In genomic region chr1:179371191-179371590, GRCm38 (mm10) we compare ENCODE assay signal across 18 mouse cellular contexts.
"Had no signal": no experiment of that assay in that cellular context is flagged by ENCODE, and none has a peak within 500 bp of the region (broad histone marks: within the 10 kb centered on the region; RNA-seq: fewer than 3 reads in every experiment).

No protein-coding gene starts in this region.

- ATAC-seq: intestine, postnatal 0 days; liver, postnatal 0 days; midbrain, embryonic 13.5 days had no signal

- H3K4me1 ChIP-seq: liver, embryonic 13.5 days; megakaryocyte, embryonic 14.5 days; neural tube, embryonic 12.5 days; stomach, embryonic 15.5 days had no signal

- H3K27ac ChIP-seq: limb, embryonic 12.5 days; liver, embryonic 13.5 days; macrophage; midbrain, embryonic 13.5 days; neural tube, embryonic 12.5 days; stomach, embryonic 15.5 days had no signal

- H3K9ac ChIP-seq: limb, embryonic 12.5 days; liver, embryonic 13.5 days; liver, postnatal 0 days; midbrain, embryonic 13.5 days; neural tube, embryonic 12.5 days; stomach, embryonic 15.5 days had no signal

- H3K27me3 ChIP-seq: limb, embryonic 12.5 days; liver, embryonic 13.5 days; megakaryocyte, embryonic 14.5 days; midbrain, embryonic 13.5 days; neural tube, embryonic 12.5 days; stomach, embryonic 15.5 days had no signal

- H3K9me3 ChIP-seq: limb, embryonic 12.5 days; liver, embryonic 13.5 days; midbrain, embryonic 13.5 days; neural tube, embryonic 12.5 days; stomach, embryonic 15.5 days had no signal

- H3K4me3 ChIP-seq: limb, embryonic 12.5 days; liver, embryonic 13.5 days; megakaryocyte, embryonic 14.5 days; midbrain, embryonic 13.5 days; neural tube, embryonic 12.5 days; stomach, embryonic 15.5 days had no signal

- DNase-seq: kidney, adult 8-10 months; kidney, postnatal 25 days; layer of hippocampus, adult 9-11 months; layer of hippocampus, postnatal 36 days; liver; liver, embryonic 13.5 days; liver, postnatal 0 days; lung, postnatal 14 days; right cerebral cortex, postnatal 14 days; thymus, adult 2 months; thymus, postnatal 25 days had no signal

- H3K36me3 ChIP-seq: limb, embryonic 12.5 days; liver, embryonic 13.5 days; midbrain, embryonic 13.5 days; neural tube, embryonic 12.5 days; stomach, embryonic 15.5 days had no signal

- H3K4me2 ChIP-seq: limb, embryonic 12.5 days; liver, embryonic 13.5 days; midbrain, embryonic 13.5 days; neural tube, embryonic 12.5 days; stomach, embryonic 15.5 days had no signal
